Mouse (Mus musculus): ENCODE measurements around the gene Fbln5. TPM values are rescaled to one million over a fixed set of nuclear protein-coding genes. Genes with fewer than 3 reads are reported as not detected.

Gene Fbln5
- polyA plus RNA-seq, 1 experiment = 1.6 TPM

GRCm38 (mm10) chr12:101816810-101817209, 2.0 kb downstream of the Fbln5 start:
- Histone ChIP-seq H3K4me1 (ENCODE audit: control insufficient read depth, insufficient read depth, low read length) (no peaks in the 10 kb centered on the region), H3K9ac (ENCODE audit: low read depth, poor library complexity, severe bottlenecking) (no peak overlapping the region), H3K4me3 (ENCODE audit: low read depth, low read length) (no peak overlapping the region), H3K27me3 (ENCODE audit: control insufficient read depth, insufficient read depth, low read length, poor library complexity, severe bottlenecking) (no peaks in the 10 kb centered on the region; the same call in 1 of the 2 replicates), H3K27ac (ENCODE audit: insufficient read depth, low read length) (no peak overlapping the region), H3K36me3 (ENCODE audit: control insufficient read depth, insufficient read depth, low read length, poor library complexity, severe bottlenecking) (no peaks in the 10 kb centered on the region), H3K9me3 (replicated peaks; ENCODE audit: control insufficient read depth, insufficient read depth, low read length, poor library complexity, severe bottlenecking) (no peaks in the 10 kb centered on the region)
- TF ChIP-seq CTCF (IDR thresholded peaks at IDR 0.05; ENCODE audit: low read depth, low read length) = peak; percentile 37
- no peak for TF ChIP-seq POLR2A (IDR thresholded peaks at IDR 0.05; ENCODE audit: insufficient read depth, low read length)
- no peak for TF ChIP-seq EP300 (IDR thresholded peaks at IDR 0.05; ENCODE audit: insufficient read depth, low read depth, low read length)

GRCm38 (mm10) chr12:101815796-101816195, 3.1 kb downstream of the Fbln5 start:
- Histone ChIP-seq H3K9ac (ENCODE audit: low read depth, poor library complexity, severe bottlenecking) (no peak overlapping the region), H3K36me3 (ENCODE audit: control insufficient read depth, insufficient read depth, low read length, poor library complexity, severe bottlenecking) (no peaks in the 10 kb centered on the region)

GRCm38 (mm10) chr12:101814423-101814822, 4.4 kb downstream of the Fbln5 start:
- Histone ChIP-seq H3K27ac (ENCODE audit: insufficient read depth, low read length) (no peak overlapping the region), H3K9ac (ENCODE audit: low read depth, poor library complexity, severe bottlenecking) (no peak overlapping the region), H3K4me1 (ENCODE audit: control insufficient read depth, insufficient read depth, low read length) (no peaks in the 10 kb centered on the region), H3K9me3 (replicated peaks; ENCODE audit: control insufficient read depth, insufficient read depth, low read length, poor library complexity, severe bottlenecking) (no peaks in the 10 kb centered on the region), H3K27me3 (ENCODE audit: control insufficient read depth, insufficient read depth, low read length, poor library complexity, severe bottlenecking) (no peaks in the 10 kb centered on the region), H3K36me3 (ENCODE audit: control insufficient read depth, insufficient read depth, low read length, poor library complexity, severe bottlenecking) (no peaks in the 10 kb centered on the region), H3K4me3 (ENCODE audit: low read depth, low read length) (no peak overlapping the region)
- no peak for TF ChIP-seq CTCF (IDR thresholded peaks at IDR 0.05; ENCODE audit: low read depth, low read length)
- TF ChIP-seq POLR2A (IDR thresholded peaks at IDR 0.05; ENCODE audit: insufficient read depth, low read length) = no peak
- no peak for TF ChIP-seq EP300 (IDR thresholded peaks at IDR 0.05; ENCODE audit: insufficient read depth, low read depth, low read length)

More at GRCm38 (mm10) chr12:101815796-101816195, 3.1 kb downstream of the Fbln5 start:
- Histone ChIP-seq H3K27me3 (ENCODE audit: control insufficient read depth, insufficient read depth, low read length, poor library complexity, severe bottlenecking) (no peaks in the 10 kb centered on the region; the same call in 1 of the 2 replicates), H3K27ac (ENCODE audit: insufficient read depth, low read length) (no peak overlapping the region), H3K9me3 (replicated peaks; ENCODE audit: control insufficient read depth, insufficient read depth, low read length, poor library complexity, severe bottlenecking) (no peaks in the 10 kb centered on the region), H3K4me1 (ENCODE audit: control insufficient read depth, insufficient read depth, low read length) (no peaks in the 10 kb centered on the region), H3K4me3 (ENCODE audit: low read depth, low read length) (no peak overlapping the region)
- TF ChIP-seq CTCF (IDR thresholded peaks at IDR 0.05; ENCODE audit: low read depth, low read length) (no peak), EP300 (IDR thresholded peaks at IDR 0.05; ENCODE audit: insufficient read depth, low read depth, low read length) (no peak), POLR2A (IDR thresholded peaks at IDR 0.05; ENCODE audit: insufficient read depth, low read length) (no peak)

GRCm38 (mm10) chr12:101811181-101811580, 7.7 kb downstream of the Fbln5 start:
- Histone ChIP-seq H3K36me3 (ENCODE audit: control insufficient read depth, insufficient read depth, low read length, poor library complexity, severe bottlenecking) (no peaks in the 10 kb centered on the region), H3K9me3 (replicated peaks; ENCODE audit: control insufficient read depth, insufficient read depth, low read length, poor library complexity, severe bottlenecking) (no peaks in the 10 kb centered on the region), H3K27ac (ENCODE audit: insufficient read depth, low read length) (no peak overlapping the region), H3K9ac (ENCODE audit: low read depth, poor library complexity, severe bottlenecking) (no peak overlapping the region), H3K4me3 (ENCODE audit: low read depth, low read length) (no peak overlapping the region), H3K27me3 (ENCODE audit: control insufficient read depth, insufficient read depth, low read length, poor library complexity, severe bottlenecking) (no peaks in the 10 kb centered on the region), H3K4me1 (ENCODE audit: control insufficient read depth, insufficient read depth, low read length) (no peaks in the 10 kb centered on the region)
- peak; percentile 22 for TF ChIP-seq CTCF (IDR thresholded peaks at IDR 0.05; ENCODE audit: low read depth, low read length)
- no peak for TF ChIP-seq EP300 (IDR thresholded peaks at IDR 0.05; ENCODE audit: insufficient read depth, low read depth, low read length)

- H3K9me3 ChIP-seq (replicated peaks; ENCODE audit: control insufficient read depth, insufficient read depth, low read length, poor library complexity, severe bottlenecking) = no peaks in the 10 kb centered on the region
- no peaks in the 10 kb centered on the region for H3K36me3 ChIP-seq (ENCODE audit: control insufficient read depth, insufficient read depth, low read length, poor library complexity, severe bottlenecking)
- TF ChIP-seq EP300 (IDR thresholded peaks at IDR 0.05; ENCODE audit: insufficient read depth, low read depth, low read length) (no peak), POLR2A (IDR thresholded peaks at IDR 0.05; ENCODE audit: insufficient read depth, low read length) (no peak), CTCF (IDR thresholded peaks at IDR 0.05; ENCODE audit: low read depth, low read length) (no peak)
- H3K4me3 ChIP-seq (ENCODE audit: low read depth, low read length) = no peak overlapping the region
- H3K4me1 ChIP-seq (ENCODE audit: control insufficient read depth, insufficient read depth, low read length) = no peaks in the 10 kb centered on the region
- no peak overlapping the region for H3K27ac ChIP-seq (ENCODE audit: insufficient read depth, low read length)
- H3K27me3 ChIP-seq (ENCODE audit: control insufficient read depth, insufficient read depth, low read length, poor library complexity, severe bottlenecking) = no peaks in the 10 kb centered on the region
- H3K9ac ChIP-seq (ENCODE audit: low read depth, poor library complexity, severe bottlenecking) = no peak overlapping the region
Observed at GRCm38 (mm10) chr12:101810515-101810914, 8.3 kb downstream of the Fbln5 start.

- no peak overlapping the region for H3K4me3 ChIP-seq (ENCODE audit: low read depth, low read length)
- H3K27me3 ChIP-seq (ENCODE audit: control insufficient read depth, insufficient read depth, low read length, poor library complexity, severe bottlenecking) = no peaks in the 10 kb centered on the region
- no peak overlapping the region for H3K27ac ChIP-seq (ENCODE audit: insufficient read depth, low read length)
- H3K36me3 ChIP-seq (ENCODE audit: control insufficient read depth, insufficient read depth, low read length, poor library complexity, severe bottlenecking) = no peaks in the 10 kb centered on the region
- H3K9me3 ChIP-seq (replicated peaks; ENCODE audit: control insufficient read depth, insufficient read depth, low read length, poor library complexity, severe bottlenecking) = no peaks in the 10 kb centered on the region
- H3K9ac ChIP-seq (ENCODE audit: low read depth, poor library complexity, severe bottlenecking) = no peak overlapping the region
- no peaks in the 10 kb centered on the region for H3K4me1 ChIP-seq (ENCODE audit: control insufficient read depth, insufficient read depth, low read length)
- TF ChIP-seq POLR2A (IDR thresholded peaks at IDR 0.05; ENCODE audit: insufficient read depth, low read length) (no peak), EP300 (IDR thresholded peaks at IDR 0.05; ENCODE audit: insufficient read depth, low read depth, low read length) (no peak)
Observed at GRCm38 (mm10) chr12:101807400-101807799, 11.5 kb downstream of the Fbln5 start.
